Mouse (Mus musculus): ENCODE results near the gene Vmn1r237. TPM values are rescaled to one million over a fixed set of nuclear protein-coding genes. Genes with fewer than 3 reads are reported as not detected.

Gene Vmn1r237
- not detected in 2 replicates for polyA plus RNA-seq (2014; fragmentation: Nextera tagmentation; extraction: Ambion mirVana)

- no peak within 1 kb of the TSS for H3K9ac ChIP-seq (ENCODE audit: low read depth, low read length)
- H3K27me3 ChIP-seq (replicated peaks; ENCODE audit: control insufficient read depth, insufficient read depth, low read length): no peaks in the 10 kb centered on the region
- no peak within 1 kb of the TSS for H3K27ac ChIP-seq (replicated peaks; ENCODE audit: low read depth, low read length)
- DNase-seq (ENCODE audit: low spot score): no peak
- no peaks in the 10 kb centered on the region for H3K4me1 ChIP-seq (ENCODE audit: control insufficient read depth, insufficient read depth, low read length)
- no peaks in the 10 kb centered on the region for H3K36me3 ChIP-seq (ENCODE audit: control insufficient read depth, insufficient read depth, low read length)
- no peak for ATAC-seq (ENCODE audit: low read depth)
- H3K4me2 ChIP-seq (ENCODE audit: low read depth, low read length): no peak within 1 kb of the TSS
- H3K4me3 ChIP-seq (ENCODE audit: low read depth, low read length): no peak within 1 kb of the TSS
- H3K9me3 ChIP-seq (ENCODE audit: control insufficient read depth, low read length): no peaks in the 10 kb centered on the region
Observed at GRCm38 (mm10) chr17:21311565-21311964, at the start of gene Vmn1r237. Gene Vmn1r237, plus strand, starts transcription at chr17:21311865.

- no peak overlapping the region for H3K9ac ChIP-seq (ENCODE audit: low read depth, low read length)
- ATAC-seq (ENCODE audit: low read depth): no peak
- no peak overlapping the region for H3K27ac ChIP-seq (replicated peaks; ENCODE audit: low read depth, low read length)
- H3K36me3 ChIP-seq (ENCODE audit: control insufficient read depth, insufficient read depth, low read length): no peaks in the 10 kb centered on the region
- H3K27me3 ChIP-seq (replicated peaks; ENCODE audit: control insufficient read depth, insufficient read depth, low read length): no peaks in the 10 kb centered on the region
- H3K4me3 ChIP-seq (ENCODE audit: low read depth, low read length): no peak overlapping the region
- H3K9me3 ChIP-seq (ENCODE audit: control insufficient read depth, low read length): no peaks in the 10 kb centered on the region
- H3K4me2 ChIP-seq (ENCODE audit: low read depth, low read length): no peak overlapping the region
- peak; percentile 39 for DNase-seq (ENCODE audit: low spot score)
- no peaks in the 10 kb centered on the region for H3K4me1 ChIP-seq (ENCODE audit: control insufficient read depth, insufficient read depth, low read length)
- 3% methylated on average over 4 of the region's 4 CpGs for WGBS
Observed at GRCm38 (mm10) chr17:21272103-21272502, 39.6 kb upstream of the Vmn1r237 start.

DNA sequence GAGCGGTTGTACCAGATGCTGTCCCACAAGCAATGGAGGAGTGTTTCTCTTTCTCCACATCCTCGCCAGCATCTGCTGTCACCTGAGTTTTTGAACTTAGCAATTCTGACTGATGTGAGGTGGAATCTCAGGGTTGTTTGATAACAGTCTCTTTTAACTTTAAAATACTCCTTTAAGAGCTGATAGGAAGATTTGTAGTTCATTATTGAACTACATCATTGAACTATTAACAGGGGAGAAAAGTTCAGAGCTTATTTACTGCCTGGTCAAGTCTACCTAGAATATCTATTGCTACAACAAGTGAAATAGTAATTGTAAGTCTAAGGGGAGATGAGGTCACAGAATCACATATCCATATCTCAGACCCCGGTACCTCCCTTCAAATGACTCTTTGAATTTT, 29.0 kb upstream of the Vmn1r237 start, which contains the start of gene Vmn1r236:
Gene Vmn1r236 (plus strand): TSS at position 301 of the 400 bp plus-strand sequence.
- H3K27ac ChIP-seq (replicated peaks; ENCODE audit: low read depth, low read length): no peak within 1 kb of the TSS
- no peak within 1 kb of the TSS for H3K4me3 ChIP-seq (ENCODE audit: low read depth, low read length)
- no peaks in the 10 kb centered on the region for H3K27me3 ChIP-seq (replicated peaks; ENCODE audit: control insufficient read depth, insufficient read depth, low read length)
- H3K4me2 ChIP-seq (ENCODE audit: low read depth, low read length): no peak within 1 kb of the TSS
- no peak for DNase-seq (ENCODE audit: low spot score)
- no peaks in the 10 kb centered on the region for H3K9me3 ChIP-seq (ENCODE audit: control insufficient read depth, low read length)
- H3K36me3 ChIP-seq (ENCODE audit: control insufficient read depth, insufficient read depth, low read length): no peaks in the 10 kb centered on the region
- WGBS: 71% methylated on average over 3 of the region's 3 CpGs
- no peaks in the 10 kb centered on the region for H3K4me1 ChIP-seq (ENCODE audit: control insufficient read depth, insufficient read depth, low read length)
- H3K9ac ChIP-seq (ENCODE audit: low read depth, low read length): no peak within 1 kb of the TSS
- ATAC-seq (ENCODE audit: low read depth): no peak

- no peaks in the 10 kb centered on the region for H3K4me1 ChIP-seq (ENCODE audit: control insufficient read depth, insufficient read depth, low read length)
- no peaks in the 10 kb centered on the region for H3K9me3 ChIP-seq (ENCODE audit: control insufficient read depth, low read length)
- DNase-seq (ENCODE audit: low spot score) (no peak), ATAC-seq (ENCODE audit: low read depth) (no peak)
- H3K36me3 ChIP-seq (ENCODE audit: control insufficient read depth, insufficient read depth, low read length): no peaks in the 10 kb centered on the region
- no peak overlapping the region for H3K4me3 ChIP-seq (ENCODE audit: low read depth, low read length)
- no peak overlapping the region for H3K9ac ChIP-seq (ENCODE audit: low read depth, low read length)
- H3K27me3 ChIP-seq (replicated peaks; ENCODE audit: control insufficient read depth, insufficient read depth, low read length): no peaks in the 10 kb centered on the region
- H3K27ac ChIP-seq (replicated peaks; ENCODE audit: low read depth, low read length): no peak overlapping the region
- no peak overlapping the region for H3K4me2 ChIP-seq (ENCODE audit: low read depth, low read length)
Observed at GRCm38 (mm10) chr17:21284395-21284794, 27.3 kb upstream of the Vmn1r237 start.

- Histone ChIP-seq H3K9ac (ENCODE audit: low read depth, low read length) (no peak overlapping the region), H3K36me3 (ENCODE audit: control insufficient read depth, insufficient read depth, low read length) (no peaks in the 10 kb centered on the region), H3K27ac (replicated peaks; ENCODE audit: low read depth, low read length) (no peak overlapping the region), H3K4me3 (ENCODE audit: low read depth, low read length) (no peak overlapping the region), H3K4me2 (ENCODE audit: low read depth, low read length) (no peak overlapping the region), H3K4me1 (ENCODE audit: control insufficient read depth, insufficient read depth, low read length) (no peaks in the 10 kb centered on the region), H3K9me3 (ENCODE audit: control insufficient read depth, low read length) (no peaks in the 10 kb centered on the region), H3K27me3 (replicated peaks; ENCODE audit: control insufficient read depth, insufficient read depth, low read length) (no peaks in the 10 kb centered on the region)
- DNase-seq (ENCODE audit: low spot score) (no peak), ATAC-seq (ENCODE audit: low read depth) (no peak)
Observed at GRCm38 (mm10) chr17:21289695-21290094, 22.0 kb upstream of the Vmn1r237 start.

Small RNA genes within 50 kb of the gene (microRNA-seq; reads per million reads assigned to microRNA genes)
- not detected for gene Gm26384 (ENCODE audit: borderline number of aligned reads)

Other genes starting within 250 kb of the Vmn1r237 start
- gene Vmn1r234, start 85.8 kb upstream of the Vmn1r237 start, polyA plus RNA-seq (2014; fragmentation: Nextera tagmentation; extraction: Ambion mirVana): not detected in 2 replicates
- gene Vmn1r235, start 55.5 kb upstream of the Vmn1r237 start, polyA plus RNA-seq (2014; fragmentation: Nextera tagmentation; extraction: Ambion mirVana): not detected in 2 replicates
- gene Vmn1r236, start 28.9 kb upstream of the Vmn1r237 start, polyA plus RNA-seq (2014; fragmentation: Nextera tagmentation; extraction: Ambion mirVana): 0.04 TPM in 1 of 2 replicates, not detected in the other
- 3.8 and 4.3 TPM in 2 replicates for gene Zfp677, start 71.9 kb downstream of the Vmn1r237 start, polyA plus RNA-seq (2014; fragmentation: Nextera tagmentation; extraction: Ambion mirVana)
- gene Zfp54, start 111.4 kb downstream of the Vmn1r237 start, polyA plus RNA-seq (2014; fragmentation: Nextera tagmentation; extraction: Ambion mirVana): 5.3 and 6.0 TPM in 2 replicates
- 12.7 and 17.0 TPM in 2 replicates for gene Zfp51, start 138.5 kb downstream of the Vmn1r237 start, polyA plus RNA-seq (2014; fragmentation: Nextera tagmentation; extraction: Ambion mirVana)
- 7.3 and 10.4 TPM in 2 replicates for gene Zfp53, start 177.1 kb downstream of the Vmn1r237 start, polyA plus RNA-seq (2014; fragmentation: Nextera tagmentation; extraction: Ambion mirVana)
- gene Zfp52, start 223.7 kb downstream of the Vmn1r237 start, polyA plus RNA-seq (2014; fragmentation: Nextera tagmentation; extraction: Ambion mirVana): 3.1 and 4.0 TPM in 2 replicates